Mouse (Mus musculus) fat pad, adult 2 months (tissue): ENCODE data around the gene Mapk11.

ENCODE experiments used
- DNase-seq: peaks from one replicate; pipeline ENCODE4 v3.0.0-alpha.2; 2011; ENCODE audit warnings: low read depth, low spot score; ENCODE audit errors: extremely low read depth

Gene Mapk11

DNA sequence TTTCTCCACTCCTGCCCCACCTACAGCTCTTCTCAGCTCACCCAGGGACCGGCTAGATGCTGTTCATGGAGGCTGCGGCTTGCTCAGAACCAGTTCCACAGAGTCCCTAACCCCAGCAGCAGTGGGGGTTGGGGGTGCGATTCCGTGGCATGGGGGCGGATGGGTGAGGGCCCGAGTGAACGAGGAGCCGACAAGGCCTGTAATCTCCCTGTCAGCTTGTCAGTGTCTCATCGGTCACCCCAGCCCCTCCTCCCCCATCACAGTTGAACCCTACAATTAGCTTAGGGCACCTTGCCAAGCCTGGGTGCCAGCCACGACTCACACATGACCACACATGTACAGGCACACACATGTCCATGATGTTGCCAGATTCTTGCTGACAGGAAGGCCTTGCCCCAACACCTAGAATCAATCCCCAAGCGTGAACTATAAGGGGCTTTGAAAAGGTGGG is 25.5 kb upstream of the Mapk11 start:
- DNase-seq: no peak

DNA sequence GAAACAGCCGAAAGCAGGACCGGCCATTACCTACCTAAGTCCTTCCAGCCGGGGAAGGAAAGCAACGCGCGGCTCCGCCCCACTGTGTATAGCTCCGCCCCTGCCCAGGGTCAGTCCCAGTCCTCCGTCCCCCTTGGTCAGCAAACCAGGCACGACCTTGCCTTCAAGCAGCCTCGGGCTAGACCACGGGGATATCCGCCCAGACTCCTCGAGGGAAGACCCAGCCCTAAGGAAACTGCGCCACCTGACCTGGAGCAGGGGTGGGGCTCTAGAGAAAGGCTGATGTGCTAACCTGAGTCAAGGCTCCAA is 24.4 kb upstream of the Mapk11 start:
- DNase-seq: no peak

DNA sequence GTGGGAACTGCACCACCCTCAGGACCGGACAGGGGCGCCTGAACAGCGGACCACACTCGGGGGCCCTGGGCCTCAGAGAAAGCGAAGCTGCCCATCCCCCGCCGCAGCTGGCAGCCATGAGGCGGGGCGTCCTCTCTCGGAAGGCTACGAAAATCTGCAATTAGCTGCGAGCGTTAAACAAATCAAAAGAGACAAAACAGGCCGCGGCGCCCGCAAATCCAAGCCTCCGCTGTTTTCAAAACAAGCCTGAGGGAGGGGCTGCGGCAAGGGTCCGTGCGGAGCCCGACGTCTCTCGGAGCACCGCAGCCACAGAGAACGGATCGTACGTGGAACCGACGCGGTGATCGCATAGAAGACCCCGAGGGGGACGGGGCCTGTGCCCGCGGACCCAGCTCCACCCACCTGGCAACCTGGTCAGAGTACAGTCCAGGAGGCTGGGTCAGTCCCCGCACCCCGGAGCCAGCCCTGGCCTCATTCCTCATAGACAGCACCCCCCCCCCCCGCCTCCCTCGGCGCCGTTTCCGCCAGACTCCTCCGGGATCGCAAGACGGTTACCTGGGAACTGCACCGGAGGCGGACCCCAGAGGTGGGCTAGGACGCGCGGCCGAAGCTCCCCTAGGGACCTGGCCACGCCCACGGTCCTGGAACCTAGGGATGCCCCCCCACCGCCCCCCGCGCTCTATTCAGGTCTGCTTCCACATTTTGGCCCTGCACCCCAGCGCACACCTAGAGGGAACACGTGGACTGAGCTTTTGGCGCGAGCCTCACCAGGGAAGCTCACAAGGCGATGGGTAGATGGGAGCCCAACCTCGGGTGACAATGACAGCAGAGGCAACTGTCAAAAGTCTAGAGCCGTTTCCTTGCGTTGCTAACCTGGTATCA is 23.8 kb upstream of the Mapk11 start:
- DNase-seq: no peak

DNA sequence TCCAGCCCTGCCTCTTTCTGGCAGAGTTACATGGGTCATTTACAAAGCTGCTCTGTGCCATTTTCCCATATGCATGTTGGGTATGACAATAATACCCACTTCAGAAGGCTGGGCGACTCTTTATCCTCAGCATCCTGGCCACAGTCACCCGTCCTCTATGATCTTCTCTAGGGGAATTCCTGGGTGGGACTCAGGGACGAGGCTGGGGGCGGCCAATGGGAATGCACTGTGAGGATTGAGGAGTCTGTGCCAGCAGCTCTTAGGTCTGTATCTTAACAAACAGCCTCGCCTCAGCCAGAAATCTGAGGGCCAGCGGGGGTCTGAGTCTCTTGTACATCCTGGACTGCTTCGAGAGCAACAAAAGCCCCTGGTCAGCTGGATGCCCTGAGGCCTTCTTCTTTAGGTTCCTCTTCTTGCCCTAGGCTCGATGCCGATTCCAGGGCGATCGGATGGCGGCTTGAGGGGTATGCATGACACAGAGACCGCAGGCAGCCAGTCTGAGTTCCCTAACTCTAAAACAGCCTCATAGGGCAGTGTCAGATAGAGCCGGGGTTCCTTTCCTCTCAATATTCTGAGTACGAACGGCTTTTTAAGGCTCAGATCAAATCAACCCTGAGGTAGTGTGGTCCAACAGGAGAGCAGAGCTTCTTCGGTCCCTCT is 23.0 kb upstream of the Mapk11 start:
- DNase-seq: no peak

DNA sequence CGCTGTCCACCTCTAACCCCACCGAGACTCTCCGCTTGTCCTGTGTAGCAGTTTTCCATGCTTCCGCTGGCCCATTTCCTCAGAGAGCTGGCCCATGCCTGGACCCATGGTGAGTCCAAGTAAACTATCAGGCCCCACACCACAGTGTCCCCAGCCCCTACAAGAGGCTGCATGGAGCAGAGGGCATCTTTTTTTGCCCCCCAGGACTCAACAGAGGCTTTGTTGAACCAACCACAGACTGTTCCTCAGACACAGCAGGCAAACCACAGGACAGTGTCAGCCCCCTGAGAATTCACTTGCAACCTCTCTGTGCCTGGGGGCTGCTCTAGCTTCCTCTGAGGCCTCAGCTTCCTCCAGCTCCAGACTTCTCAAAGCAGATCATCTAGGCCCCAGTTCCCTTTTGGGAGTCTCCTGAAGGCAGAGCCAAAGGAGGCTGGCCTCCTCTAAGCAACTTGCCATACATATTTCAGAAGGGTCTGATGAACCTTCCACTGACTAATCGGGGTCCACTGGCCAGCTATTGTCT is 22.2 kb upstream of the Mapk11 start:
- no peak for DNase-seq

DNA sequence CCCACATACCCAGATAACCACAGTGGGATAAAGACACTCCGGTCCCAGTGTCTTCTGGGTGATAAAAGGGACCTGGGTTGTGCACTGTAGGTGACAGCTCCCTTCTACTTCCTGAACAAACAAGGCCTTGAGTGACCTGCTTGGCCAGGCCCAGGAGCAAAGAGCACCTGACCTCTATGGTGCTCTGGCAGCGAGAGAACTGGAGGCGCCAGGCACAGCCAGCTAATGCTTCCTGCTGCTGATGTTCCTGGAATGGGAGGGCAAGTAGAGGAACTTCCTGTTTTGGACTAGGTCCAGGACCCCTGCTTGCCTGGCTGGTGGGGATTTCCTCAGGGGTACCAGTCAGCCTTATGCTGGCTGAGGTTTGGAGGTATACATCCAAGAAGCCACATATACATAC is 20.7 kb upstream of the Mapk11 start:
- DNase-seq: no peak

DNA sequence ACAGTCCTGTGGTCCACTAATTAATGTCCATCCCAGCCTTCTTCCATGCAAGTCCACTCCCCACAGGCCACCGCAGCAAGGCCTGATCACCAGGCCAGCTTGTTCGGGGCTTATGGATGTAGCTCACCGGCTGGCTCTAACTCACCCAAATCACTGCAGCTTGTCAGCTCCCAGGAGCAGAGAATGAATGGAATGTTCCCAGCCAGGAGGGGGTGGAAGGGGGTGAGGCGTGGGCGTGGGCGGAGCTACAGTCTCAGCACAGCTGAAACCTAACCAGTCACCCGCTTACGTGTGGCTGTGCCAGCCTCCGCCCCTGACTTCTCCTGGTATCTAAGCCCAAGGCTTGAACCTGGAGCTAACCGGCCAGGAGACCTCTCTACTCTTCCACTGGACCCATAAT is 20.0 kb upstream of the Mapk11 start:
- no peak for DNase-seq

DNA sequence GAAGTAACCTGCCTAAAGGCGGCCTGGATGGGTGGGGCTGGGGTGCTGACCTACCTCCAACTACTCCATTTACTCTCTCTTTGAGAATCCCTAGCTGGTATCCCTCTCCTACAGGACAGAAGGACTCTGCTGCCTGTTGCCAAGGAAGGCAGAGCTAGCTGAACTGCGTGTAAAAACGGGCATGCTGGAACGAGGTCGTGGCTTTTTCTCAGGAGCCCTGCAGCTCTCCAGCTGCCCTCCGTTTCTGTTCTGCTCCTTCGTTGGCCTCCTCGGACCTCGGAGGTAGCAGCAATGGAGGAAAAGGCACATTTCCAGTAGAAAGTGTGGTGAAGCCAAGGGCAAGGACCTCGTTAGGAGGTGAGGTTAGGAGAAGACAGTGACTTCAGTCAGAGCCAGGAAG is 19.5 kb upstream of the Mapk11 start:
- no peak for DNase-seq

DNA sequence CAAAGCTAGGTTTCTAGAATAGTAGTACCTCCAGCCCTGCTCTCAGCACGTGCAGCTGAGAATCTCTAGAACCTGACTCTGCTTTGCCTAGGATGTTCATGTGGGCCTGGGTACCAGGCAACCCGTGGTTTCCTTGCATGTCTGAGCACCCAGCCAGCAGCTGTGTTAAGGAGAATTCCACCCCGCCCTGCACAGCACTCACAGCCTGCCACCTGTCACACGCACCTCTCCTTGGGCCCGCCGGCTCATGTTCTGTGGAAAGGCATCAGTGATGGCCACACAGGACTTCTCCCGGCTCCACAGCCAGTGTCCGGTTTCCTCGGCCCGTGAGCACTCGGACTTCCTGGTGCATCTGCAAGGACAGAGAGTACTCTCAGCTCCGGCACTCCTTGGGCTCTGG is 16.1 kb upstream of the Mapk11 start:
- DNase-seq: no peak

DNA sequence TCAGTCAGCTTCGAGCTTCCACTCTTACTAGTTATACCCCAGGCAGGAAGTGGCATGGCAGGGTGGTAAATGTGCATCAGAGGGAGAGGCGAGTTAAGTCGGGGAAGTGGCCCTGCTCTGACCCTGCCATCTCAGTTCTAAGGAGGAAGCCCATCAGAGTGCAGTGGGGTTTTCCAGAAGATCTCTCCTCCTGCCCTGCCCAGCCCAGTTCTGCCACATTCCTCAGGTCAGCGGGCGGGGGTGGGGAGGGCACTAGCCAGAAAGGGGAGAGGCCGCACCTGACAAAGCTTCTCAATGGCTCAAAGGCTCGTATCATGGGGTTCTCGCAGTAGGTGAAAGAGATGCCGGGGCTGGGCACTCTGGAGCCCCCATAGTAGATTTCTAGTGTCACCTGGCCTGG is 12.0 kb upstream of the Mapk11 start:
- no peak for DNase-seq

DNA sequence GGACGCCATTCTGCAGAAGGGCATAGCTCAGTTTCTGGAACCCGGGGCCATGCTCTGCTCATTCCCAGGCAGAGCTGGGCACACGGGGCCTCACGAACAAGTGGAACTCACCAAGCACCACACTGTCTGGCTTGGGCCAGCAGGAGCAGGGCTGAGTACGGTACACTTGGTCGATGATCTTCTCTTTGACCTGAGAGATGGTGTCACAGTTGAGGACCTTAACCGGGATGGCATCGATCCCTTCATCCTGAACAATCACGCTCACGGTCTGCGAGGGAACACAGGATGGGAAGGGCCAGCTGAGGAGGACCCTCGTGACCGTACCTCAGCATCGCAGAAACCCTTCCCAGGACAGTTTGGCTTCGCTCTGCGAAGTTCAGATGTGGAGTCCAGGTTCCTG is 9.1 kb upstream of the Mapk11 start:
- no peak for DNase-seq

DNA sequence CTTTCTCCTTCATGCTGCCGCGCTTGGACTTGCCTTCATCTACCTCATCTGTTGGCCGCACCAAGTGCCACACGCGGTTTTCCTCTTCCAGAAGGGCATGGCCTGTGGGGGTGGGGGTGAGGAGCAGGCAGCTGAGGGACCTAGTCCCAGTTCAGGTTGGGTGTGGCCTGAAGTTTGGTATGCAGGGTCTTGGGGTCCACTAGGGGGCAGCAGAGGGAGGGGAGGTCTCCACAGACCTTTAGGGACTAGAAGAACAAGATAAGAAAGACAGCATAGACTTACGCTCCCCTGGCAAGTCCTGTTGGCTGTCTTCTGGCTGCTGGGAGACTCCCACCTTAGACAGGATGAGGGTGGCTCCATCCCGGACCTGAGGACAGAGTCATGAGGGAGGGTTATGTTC is 8.5 kb upstream of the Mapk11 start:
- no peak for DNase-seq

DNA sequence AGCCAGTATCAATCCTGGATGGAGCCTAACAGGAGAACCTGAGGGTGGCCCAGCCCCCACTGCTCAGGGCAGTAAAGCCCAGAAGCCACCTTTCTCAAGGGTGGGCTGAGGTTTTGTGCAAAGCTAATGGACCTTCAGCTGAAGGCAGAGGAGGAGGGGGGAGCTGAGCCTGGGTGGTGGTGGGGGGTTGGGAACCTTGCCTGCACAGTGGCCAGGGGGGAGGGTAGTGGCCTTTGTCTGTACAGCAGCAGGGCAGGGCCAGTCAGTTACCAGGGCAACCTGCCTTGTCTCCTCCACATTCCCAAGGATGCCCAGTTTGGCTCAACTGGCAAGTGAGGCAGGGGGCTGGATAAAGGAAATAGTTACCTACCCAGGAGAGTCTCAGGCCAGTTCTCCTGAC is 2.9 kb upstream of the Mapk11 start:
- no peak for DNase-seq

DNA sequence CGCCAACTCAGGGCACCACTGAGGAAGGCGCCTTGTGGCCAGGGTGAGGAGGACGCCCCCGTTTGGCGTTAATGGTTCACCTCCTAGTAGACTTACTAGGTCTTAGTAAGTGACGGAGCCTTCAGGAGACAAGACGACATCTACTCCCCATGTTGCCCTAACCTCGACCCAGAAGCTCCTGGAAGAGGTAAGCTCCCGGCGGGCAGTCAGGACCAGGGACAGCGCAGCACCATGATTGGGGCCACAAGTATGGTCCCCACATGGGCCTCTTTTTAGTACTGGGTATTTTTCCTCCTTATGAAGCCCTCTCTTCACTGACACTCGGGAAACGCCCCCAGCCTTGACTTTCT is 588 bp upstream of the Mapk11 start:
- DNase-seq: no peak

DNA sequence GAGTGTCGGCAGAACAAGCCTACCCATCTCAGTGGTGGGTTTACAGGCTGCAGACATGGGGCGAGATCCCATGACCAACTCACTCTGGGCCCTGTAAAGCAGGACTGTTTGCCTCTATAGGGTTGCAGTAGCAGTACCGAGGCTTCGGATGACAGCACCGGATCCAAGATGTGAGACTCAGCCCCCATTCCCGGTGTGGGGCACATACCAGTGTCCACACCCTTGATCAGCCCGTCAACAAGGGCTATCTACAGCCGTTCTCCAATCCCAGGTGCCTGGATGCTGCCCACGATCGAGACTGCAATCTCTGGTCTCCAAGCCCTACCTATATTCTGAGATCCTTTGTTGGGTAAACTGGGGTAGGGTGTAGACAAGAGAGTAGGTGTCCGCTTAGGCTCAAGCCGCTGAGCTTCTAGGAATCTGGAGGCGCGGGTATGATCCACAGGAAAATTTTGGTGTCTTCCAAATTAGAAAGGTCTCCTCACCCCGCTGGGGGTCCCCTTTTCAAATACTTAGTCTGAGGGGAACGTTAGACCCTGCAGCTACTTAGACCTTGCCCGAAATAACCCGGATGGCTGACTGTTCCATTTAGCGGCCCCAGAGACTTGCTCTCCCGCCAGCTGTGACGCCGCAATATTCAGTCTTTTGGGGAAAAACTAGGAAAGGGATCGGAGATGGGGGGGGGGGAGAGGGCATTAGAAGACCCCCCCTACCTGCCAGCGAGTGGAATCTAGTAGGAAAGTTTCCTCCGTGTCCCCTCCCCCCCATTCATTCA is 745 bp downstream of the Mapk11 start:
- no peak for DNase-seq

DNA sequence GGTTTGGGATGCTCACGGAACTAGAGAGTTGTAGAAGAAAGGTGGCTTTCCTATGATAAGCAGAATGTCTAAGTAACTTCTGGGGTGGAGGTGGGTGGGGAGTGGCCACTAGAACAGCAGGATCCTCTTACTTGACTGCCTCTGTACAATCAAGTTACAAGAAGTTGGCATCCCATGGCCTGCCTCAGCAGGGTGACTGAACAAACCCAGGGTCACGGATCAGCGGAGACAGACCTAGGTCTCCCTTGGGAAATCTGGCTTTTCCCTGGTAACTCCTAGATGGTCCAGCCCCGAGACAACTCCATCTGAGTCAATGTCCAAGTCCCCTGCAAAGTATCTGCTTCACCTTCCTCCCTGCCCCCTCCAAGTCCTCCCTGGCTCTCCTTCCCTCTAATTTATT is 1.5 kb downstream of the Mapk11 start:
- DNase-seq: no peak

DNA sequence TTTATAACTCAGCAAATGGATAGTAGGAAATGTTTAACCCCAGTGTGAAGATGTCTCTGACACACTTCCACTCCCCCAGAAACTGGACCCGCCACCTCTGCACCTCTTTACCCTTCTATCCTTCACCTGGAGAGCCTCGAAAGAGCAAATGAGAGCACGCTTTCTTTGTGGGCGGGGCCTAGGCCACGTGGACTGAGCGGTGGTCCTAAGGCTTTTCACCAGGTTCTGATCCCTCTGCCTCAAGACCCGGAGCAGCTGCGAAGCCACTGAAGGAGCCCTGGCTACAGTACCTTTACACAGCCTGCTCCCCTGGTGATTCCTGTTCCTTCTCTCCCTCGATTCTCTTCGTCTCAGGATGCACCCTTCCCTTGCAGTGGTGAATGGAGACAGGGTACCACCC is 2.0 kb downstream of the Mapk11 start:
- DNase-seq: no peak

DNA sequence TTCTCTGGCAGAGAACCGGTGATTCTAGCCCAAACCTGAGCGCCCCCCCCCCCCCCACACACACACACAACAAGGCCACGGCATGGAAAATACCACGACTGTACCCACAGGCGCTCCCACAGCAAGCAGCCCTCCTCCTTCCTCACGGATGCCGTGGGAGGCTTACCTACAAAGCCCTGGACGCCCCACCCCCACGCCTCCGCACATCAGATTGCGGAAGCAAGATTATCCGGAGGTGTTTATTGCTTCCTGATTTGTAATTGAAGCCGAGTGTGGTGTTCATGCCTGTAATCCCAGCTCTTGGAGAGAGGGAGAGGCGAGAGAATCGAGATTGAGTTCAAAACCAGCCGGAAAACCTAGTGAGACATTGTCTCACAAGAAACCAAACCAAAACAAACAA is 2.4 kb downstream of the Mapk11 start:
- no peak for DNase-seq

DNA sequence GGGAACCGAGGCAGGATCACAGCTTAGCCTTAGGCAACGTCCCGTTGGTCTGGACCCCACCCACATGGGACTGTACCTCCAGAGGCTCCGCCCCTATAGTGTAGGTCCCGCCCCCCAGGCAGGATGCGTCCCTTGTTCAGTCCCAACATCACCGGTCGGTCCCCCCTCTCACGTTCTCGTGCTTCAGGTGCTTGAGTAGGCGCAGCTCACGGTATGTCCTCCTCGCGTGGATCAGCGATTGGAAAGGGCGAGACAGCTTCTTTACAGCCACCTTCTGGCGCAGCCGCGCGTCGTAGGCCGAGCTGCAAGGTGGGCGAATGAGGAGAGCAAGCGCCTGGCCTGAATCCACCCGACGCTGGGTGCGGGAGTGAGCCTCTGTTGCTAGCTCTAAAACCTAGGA is 2.9 kb downstream of the Mapk11 start:
- DNase-seq: no peak

DNA sequence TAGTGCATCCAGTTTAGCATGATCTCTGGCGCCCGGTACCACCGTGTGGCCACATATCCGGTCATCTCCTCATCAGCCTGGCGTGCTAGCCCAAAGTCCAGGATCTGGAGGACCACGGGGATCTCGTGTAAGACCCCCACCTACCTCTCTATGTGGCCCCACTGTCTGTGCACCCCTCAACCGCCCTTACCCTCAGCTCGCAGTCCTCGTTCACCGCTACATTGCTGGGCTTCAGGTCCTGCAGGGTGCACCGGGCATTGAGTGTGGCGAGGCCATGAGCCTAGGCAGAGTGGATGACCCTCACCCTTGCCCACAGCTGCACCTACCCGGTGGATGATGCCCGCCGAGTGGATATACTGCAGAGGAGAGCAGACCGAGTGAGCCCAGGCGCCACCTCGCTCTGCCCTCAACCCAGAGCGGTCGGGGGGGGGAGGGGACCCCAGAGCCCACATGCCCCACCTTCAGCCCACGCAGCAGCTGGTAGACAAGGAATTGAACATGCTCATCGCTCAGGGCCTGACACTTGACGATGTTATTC is 3.5 kb downstream of the Mapk11 start:
- DNase-seq: no peak

DNA sequence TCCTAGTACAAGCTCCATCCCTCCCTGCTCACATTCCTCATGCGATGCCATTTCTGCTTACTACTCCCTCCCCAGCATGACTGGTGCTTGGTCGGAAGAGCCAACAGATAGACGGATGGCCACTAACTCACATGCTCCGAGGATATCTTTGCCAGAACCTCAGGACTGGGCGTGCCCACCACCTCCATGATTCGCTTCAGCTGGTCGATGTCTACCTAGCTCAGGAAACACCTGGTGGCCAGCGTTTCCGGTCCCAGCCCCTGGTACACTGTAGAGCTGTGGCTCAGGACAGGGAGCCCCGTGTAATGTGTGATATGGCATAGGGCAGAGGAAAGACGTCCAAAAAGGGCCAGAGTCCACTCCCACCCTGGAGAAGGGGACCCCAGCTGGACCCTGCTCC is 4.5 kb downstream of the Mapk11 start:
- DNase-seq: no peak

DNA sequence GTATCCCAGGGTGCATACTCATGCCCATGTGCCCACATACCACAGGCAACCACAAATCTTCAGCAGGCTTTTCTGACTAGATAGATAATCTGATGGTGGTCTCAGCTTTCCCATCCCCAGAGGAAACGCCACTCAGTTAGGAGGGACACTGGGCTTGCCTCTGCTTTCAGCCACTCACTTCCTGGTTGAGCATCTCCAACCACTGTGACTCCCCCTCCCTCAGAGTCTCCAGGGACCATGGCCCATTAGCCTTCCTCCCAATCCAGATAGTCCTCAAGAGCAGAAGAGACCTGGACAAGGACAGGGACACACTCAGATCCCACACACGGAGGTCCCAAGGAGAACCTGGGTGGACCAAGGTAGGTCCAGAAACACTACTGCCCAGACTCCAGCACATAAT is 6.3 kb downstream of the Mapk11 start:
- no peak for DNase-seq
